Mouse (Mus musculus): Measurements from ENCODE around the gene Dhps.
A peak's percentile ranks its signal among the peaks of the same experiment; 100 is the strongest.
"Not testable (repeated sequence)": the region's sequence is repeated elsewhere in the genome, so short reads cannot be mapped to it uniquely, and the experiment has no call there.

Dhps gene

DNA sequence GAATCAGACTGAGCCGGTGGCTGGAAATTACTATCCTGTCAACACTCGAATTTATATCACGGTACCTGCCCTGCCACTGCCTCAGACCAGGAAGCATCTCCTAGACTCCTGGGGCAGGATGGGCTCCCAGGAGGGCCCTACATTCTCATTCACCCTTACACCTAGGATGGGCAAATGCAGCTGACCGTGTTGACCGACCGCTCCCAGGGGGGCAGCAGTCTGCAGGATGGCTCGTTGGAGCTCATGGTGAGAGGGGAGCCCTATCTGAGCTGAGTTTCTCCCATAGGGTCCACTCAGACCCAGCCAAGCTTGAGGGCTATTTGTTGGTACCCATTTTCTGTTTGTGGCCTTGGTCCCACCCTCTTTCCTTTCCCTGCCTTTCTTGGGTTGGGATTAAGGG is 24.0 kb downstream of the Dhps start:
- no peak for DNase-seq (ENCODE audit: low read depth, low spot score)

DNA sequence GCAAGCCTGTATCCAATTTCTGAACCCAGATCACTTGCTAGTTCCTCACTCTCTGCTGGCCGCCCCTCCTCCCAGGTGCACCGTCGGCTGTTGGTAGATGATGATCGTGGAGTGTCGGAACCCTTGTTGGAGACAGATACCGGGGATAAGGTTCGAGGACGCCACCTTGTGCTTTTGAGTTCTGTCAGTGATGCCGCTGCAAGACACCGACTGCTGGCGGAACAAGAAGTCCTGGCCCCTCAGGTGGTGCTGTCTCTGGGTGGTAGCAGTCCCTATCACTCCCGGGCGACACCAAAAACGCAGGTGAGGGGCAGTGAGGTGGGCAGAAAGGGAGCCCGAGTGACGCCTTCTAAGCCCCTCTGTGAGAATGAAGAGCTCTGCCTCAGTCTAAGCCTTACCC is 24.6 kb downstream of the Dhps start:
- DNase-seq (ENCODE audit: low read depth, low spot score) = no peak

DNA sequence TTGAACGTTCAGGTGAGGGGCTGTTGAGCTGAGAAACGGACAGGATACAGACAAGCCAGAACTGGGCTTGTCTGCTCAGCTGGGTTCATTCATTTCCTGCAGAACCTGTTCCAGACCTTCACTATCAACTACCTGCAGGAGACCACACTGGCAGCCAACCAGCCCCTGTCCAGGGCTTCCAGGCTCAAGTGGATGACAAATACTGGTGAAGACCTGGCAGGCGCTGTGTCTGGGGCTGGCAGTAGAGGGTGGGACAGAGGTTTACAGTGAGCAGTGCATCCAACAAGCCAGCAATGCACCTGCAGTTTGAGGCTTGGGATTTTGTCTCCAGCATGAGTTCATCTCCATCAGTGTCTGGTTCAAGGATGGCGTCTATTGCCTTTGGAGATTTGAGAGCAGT is 25.3 kb downstream of the Dhps start:
- DNase-seq (ENCODE audit: low read depth, low spot score) = no peak

DNA sequence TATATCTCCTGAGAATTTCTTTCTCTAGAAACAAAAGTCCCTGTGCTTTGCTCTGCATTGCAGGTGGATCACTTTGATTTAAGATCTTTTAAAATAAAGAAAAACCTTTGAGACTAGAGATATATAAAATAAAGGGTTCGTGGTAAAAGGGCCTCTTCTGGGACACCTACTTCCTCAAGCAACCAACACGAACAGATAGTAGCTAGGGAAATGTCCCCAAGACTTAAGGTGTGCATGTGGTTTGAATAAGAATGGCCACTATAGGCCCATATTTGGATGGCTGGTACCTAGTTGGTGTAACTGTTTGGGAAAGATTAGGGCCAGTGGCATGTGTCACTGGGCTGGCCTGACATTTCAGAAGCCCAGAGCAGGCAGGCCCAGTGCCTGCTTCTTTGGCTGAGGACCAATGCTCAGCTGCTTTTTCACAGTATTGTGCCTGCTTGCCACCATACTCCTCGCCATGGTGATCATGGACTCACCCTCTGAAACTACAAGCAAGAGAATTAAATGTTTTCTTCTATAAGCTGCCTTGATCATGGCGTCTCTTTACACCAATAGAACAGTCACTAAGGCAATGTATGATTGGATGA is 28.6 kb downstream of the Dhps start:
- DNase-seq (ENCODE audit: low read depth, low spot score) = no peak

DNA sequence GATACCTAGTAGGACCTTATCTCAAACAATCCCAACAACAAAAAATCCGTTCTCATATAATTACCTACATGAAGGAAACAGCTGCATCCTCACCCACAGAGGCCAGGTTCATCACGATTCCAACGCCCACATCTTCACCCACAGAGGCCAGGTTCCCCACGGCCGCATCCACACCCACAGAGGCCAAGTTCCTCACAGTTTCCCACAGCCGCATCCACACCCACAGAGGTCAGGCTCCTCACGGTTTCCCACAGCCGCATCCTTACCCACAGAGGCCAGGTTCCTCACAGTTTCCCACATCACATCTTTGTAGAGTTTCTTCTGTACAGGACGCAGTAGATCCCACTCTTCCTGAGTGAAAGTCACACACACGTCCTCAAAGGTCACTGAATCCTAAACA is 41.7 kb downstream of the Dhps start:
- DNase-seq (ENCODE audit: low read depth, low spot score) = no peak

DNA sequence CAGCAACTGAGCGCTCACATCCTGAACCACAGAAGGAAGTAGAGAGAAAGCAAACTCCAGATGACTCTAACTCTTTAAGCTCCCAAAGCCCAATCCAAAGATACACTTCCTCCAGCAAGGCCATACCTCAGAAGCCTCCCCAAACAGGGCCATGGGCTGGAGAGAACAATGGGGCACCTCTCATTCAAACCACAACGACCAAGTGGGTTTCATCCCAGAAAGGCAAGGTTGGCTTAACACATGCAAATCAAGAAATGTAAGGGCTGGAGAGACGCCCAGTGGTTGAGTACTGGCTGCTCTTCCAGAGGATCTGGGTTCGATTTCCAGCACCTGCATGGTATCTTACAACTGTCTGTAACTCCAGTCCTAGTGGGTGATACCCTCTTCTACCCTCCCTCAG is 43.9 kb downstream of the Dhps start:
- DNase-seq (ENCODE audit: low read depth, low spot score) = no peak

DNA sequence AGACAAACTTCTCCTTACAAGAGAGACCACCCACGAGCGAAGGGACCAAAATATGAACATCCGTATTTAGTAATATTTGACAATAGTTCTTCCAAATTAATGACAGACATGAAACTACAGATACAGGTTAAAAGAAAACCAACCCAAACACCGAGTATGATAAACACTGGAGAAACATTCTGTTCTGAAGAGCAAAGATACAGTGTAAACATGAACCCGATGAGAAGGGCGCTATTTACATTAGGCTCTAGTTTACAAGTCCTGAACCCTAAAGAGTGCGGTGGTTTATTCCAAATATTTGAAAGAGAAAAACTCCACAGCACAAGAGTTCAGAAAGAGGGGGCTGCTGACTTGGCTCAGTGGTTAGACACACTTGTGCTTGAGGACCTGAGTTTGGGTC is 45.4 kb downstream of the Dhps start:
- no peak for DNase-seq (ENCODE audit: low read depth, low spot score)

DNA sequence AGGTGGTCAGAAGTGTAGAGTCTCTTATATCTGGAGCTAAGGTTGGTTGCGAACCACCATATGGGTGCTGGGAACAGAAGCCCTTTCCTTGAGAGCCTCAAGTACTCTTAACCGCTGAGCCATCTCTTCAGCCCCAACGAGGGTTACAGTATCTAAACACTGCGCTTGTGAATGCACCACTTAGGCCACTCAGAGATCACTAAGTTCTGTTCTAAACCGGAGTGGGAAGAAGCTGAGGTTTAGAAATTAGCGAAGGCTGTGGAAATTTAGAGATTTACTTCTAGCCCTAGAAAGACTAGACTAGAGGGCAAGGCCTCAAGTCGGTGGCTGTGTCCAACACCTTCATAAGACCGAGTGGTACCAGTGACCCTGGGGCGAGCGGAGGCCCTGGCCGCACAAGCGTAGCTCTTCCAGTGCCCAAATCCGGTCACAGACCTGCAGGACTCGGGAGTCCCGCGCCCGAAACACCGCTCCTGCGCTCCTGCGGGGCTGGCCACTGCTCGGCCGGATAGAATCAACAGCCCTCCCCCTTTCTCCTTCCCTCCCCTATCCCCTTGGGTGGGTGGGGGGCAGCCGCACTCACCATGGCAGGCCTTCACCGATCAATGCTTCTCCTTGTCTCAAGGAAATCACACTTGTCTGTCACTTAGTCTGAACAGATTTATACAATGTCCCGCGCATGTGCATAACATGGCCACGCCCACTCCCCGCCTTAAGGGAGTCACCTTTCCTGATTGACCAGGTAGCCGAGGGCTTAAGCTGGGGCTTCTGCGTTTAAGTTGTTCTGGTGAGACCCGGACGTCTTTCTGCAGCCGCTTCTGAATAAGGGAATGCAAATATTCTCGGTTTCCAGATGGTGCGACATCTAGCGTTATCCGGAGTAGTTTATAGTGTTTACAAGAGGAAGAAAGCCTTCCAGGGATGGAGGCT is 47.8 kb downstream of the Dhps start:
- DNase-seq (ENCODE audit: low read depth, low spot score) = peak; percentile 86

DNA sequence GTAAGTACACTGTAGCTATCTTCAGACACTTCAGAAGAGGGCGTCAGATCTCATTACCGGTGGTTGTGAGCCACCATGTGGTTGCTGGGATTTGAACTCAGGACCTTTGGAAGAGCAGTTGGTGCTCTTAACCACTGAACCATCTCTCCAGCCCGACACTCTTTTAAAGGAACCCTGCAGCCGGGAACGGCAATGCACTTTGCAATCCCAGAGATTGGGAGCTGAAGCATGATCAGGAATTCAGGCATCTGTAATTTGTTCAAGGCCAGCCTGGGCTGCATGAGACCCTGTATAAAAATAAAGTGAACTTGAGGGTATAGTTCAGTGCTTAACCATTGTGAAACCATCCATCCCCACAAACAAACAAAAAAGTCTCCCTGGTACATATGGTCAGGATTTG is 48.7 kb downstream of the Dhps start:
- DNase-seq (ENCODE audit: low read depth, low spot score) = not testable (repeated sequence)

DNA sequence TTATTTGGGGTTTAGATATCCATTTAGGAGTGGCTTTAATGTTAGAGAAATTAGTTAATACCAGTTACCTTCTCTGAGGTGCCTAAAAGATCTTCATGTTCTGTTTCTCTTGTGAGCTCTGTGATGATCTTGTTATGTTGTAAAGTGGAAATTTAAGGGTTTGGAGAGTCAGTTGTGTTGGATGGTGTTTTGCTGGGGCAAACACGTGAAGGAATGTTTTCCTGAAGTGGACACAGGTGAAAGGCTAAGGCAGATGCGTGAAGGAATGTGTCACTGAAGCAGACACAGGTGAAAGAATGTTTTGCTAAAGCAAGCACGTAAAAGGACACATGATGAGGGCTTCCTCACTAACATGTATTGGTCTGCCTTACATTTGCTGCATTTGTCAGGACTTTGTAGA is 51.4 kb downstream of the Dhps start, which contains the start of gene Zfp791:
TSS of gene Zfp791 (minus strand) at position 101 of the 400 bp plus-strand sequence.
- DNase-seq (ENCODE audit: low read depth, low spot score) = no peak

DNA sequence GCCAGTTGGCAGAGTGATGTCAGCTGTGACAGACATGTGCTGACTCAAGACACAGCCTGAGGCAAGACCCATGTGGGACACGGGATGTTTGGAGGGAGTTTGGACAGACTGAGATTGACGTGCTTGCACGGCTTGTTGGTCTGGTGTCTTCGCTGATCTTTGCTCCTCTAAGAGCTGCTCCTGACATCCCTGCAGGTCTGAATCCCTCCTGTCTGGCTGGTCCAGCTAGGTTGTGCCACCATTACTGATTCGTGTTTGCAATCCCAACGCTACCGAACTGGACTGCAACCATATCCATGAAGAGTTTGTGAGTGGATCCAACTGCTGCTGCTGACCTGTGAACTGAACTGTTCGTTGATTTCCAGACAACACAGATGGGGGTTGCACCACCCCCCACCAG is 52.1 kb downstream of the Dhps start:
- no peak for DNase-seq (ENCODE audit: low read depth, low spot score)
